Mouse (Mus musculus) brain, embryonic 14.5 days (tissue): ENCODE data around the gene Acss3. TPM values are rescaled to one million over a fixed set of nuclear protein-coding genes. Genes with fewer than 3 reads are reported as not detected.

Experiments
- DNase-seq: peaks from one replicate; pipeline ENCODE4 v3.0.0-alpha.2; 2011; ENCODE audit warnings: low read depth
- CTCF ChIP-seq: fragments of 200-500 bp; IDR thresholded peaks from 2 replicates; pipeline ENCODE4 v1.5.1; 2012; ENCODE audit warnings: inconsistent platforms, mild to moderate bottlenecking, moderate library complexity, borderline replicate concordance; ENCODE audit not compliant: insufficient read depth, insufficient read length; ENCODE audit errors: extremely low read depth
- POLR2A ChIP-seq: fragments of 200-500 bp; IDR thresholded peaks from 2 replicates; pipeline ENCODE4 v1.6.1; 2012; ENCODE audit warnings: mild to moderate bottlenecking, inconsistent platforms, borderline replicate concordance; ENCODE audit not compliant: poor library complexity, insufficient read depth, insufficient read length, severe bottlenecking; ENCODE audit errors: extremely low read depth
- polyA plus RNA-seq: library from polyadenylated mRNA; depleted of rRNA; stranded (reverse); fragments of >200 nt; gene quantifications from 2 replicates; pipeline ENCODE4 v1.2.3, GENCODE M21; 2012

Gene Acss3
- polyA plus RNA-seq, 1 experiment: 2.4 TPM

- TF ChIP-seq CTCF: no peak
- no peak for TF ChIP-seq POLR2A
- no peak for DNase-seq
Observed at GRCm38 (mm10) chr10:107053846-107054624, 69.4 kb downstream of the Acss3 start.

GRCm38 (mm10) chr10:107050489-107050888, 73.0 kb downstream of the Acss3 start:
- DNase-seq: no peak
- no peak for TF ChIP-seq POLR2A

GRCm38 (mm10) chr10:107042656-107043055, 80.8 kb downstream of the Acss3 start:
- TF ChIP-seq POLR2A (no peak), CTCF (no peak)
- no peak for DNase-seq

GRCm38 (mm10) chr10:107040837-107041236, 82.6 kb downstream of the Acss3 start:
- TF ChIP-seq CTCF: no peak
- TF ChIP-seq POLR2A: no peak
- no peak for DNase-seq

DNA sequence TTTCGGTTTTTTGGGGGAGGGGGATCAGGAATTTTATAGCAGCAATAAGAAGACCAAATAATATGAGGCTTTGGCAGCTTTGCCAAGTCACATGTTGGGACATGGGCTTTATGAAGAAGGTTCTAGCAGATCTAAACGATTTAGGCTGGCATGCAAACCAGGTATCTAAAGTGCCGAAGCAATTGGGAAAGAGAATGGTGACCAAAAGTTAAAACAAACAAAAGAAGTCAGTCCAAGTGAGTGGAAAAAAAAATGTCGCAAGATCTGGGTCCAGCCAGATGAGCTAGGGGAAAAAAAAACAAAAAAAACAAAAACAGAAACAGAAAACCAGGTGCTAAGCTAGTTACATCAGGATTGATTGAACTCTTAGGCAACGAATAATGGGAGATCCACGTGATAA, 83.1 kb downstream of the Acss3 start:
- TF ChIP-seq CTCF (no peak), POLR2A (no peak)
- DNase-seq: no peak

DNA sequence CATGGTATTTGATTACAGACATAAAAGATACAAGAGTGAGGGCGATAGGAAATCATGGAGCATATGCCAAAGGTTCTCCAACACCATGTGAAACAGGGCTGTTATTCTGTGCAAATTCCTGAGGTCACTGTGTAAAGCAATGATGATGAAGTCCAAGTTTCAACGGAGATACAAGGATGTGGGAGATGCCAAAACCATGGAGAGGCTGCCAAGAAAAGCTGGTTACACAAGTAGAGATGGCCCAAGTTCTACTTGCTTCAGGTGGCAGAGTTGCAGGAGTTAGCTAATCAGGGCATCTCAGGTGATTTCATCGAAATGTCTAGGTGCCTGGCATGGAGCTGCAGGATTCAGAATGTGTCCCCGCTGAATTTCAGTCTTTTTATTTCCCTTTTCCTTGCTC, 84.3 kb downstream of the Acss3 start:
- DNase-seq: no peak
- no peak for TF ChIP-seq CTCF
- no peak for TF ChIP-seq POLR2A

DNA sequence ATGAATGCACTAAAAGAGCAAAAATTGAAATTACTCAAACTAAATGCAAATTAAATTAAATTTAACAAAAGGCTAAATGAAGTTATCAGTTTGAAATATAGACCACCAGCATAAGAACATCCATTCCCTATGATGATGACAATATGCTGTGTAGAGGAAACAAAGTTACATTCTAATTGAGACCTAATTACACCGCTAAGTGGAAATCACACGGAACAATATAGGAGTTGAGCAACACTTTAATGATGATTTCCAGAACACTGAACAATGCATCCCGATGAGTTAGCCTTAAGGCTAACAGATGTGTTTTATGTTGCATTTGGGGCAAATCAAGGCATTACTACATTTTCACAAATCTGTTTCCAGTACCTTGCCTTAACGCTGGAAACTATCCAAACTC, 99.2 kb downstream of the Acss3 start:
- TF ChIP-seq POLR2A (no peak), CTCF (no peak)
- no peak for DNase-seq

GRCm38 (mm10) chr10:107021118-107021517, 102.3 kb downstream of the Acss3 start:
- no peak for DNase-seq
- TF ChIP-seq POLR2A (no peak), CTCF (no peak)

DNA sequence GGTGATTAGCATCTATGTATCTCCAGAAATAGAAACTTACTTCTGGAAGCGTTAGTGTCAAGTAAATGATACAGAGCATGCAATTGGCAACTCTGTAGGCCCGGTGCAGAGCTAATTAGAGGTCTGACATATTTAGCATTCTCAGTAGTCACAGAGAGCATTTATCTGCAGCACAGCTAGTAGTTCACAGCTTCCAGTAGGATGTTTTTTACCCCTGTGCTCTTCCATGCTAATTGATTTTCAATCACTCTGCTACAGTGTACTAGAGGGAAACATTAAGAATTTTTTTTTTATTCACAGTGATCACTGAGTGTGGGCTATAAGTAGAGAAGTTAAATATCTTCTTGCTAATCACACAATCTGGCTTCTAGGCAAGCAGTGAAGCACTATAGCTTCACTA, 112.3 kb downstream of the Acss3 start:
- TF ChIP-seq CTCF: no peak
- no peak for TF ChIP-seq POLR2A
- DNase-seq: peak; percentile 18

DNA sequence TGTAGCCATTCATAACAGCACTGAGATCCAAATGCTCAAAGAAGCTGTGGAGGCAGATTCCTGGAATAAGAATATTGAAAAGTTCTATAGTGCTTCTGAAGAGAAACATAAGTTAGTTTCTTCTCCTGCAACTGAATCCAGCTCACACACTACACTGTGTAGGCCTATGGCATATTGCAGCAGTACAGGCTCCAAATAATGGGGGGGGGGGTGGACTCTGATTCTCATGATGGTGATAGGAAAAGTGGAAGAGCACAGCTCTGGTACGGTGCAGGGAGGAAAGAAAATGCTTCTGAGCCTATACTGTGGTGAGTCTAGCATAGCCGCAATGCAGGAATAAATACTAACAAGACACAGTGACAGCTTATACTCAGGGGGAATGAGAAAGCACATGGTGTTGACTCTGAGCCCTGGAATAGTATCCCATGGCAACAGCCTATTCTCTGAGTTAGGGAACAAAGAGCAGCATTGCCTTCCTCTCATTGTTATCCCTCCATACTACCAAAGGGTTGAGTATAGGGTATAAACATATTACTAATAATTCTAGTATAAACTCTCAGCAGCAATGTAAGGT, 125.3 kb downstream of the Acss3 start:
- DNase-seq: peak; percentile 44
- TF ChIP-seq CTCF (no peak), POLR2A (no peak)

GRCm38 (mm10) chr10:106989478-106989877, 134.0 kb downstream of the Acss3 start:
- TF ChIP-seq CTCF (no peak), POLR2A (no peak)
- no peak for DNase-seq
